Mouse (Mus musculus) liver, embryonic 11.5 days (tissue): ENCODE results near the gene Chat. TPM values are rescaled to one million over a fixed set of nuclear protein-coding genes. Genes with fewer than 3 reads are reported as not detected.

Experiments used
- ATAC-seq: fragments of 200-750 bp; cut with Nextera tagmentation; replicated peaks from 2 replicates; pipeline ENCODE4 v1.8.0; 2017; ENCODE audit warnings: moderate number of reproducible peaks, mild to moderate bottlenecking, moderate TSS enrichment, moderate library complexity; ENCODE audit not compliant: low FRiP score
- DNase-seq: peaks from one replicate; pipeline ENCODE4 v3.0.0-alpha.2; 2017; ENCODE audit warnings: low spot score
- H3K27ac ChIP-seq: fragments of 300-500 bp; sonication (generic); 2 replicates; pipeline ENCODE4 v1.5.1; 2014; ENCODE audit warnings: mild to moderate bottlenecking, low read depth, low read length, control low read depth
- H3K27me3 ChIP-seq: fragments of 300-500 bp; sonication (generic); replicated peaks from 2 replicates; pipeline ENCODE4 v1.6.1; 2014; ENCODE audit warnings: low read length, mixed read lengths; ENCODE audit not compliant: control insufficient read depth, insufficient read depth
- H3K36me3 ChIP-seq: fragments of 300-500 bp; sonication (generic); 2 replicates; pipeline ENCODE4 v1.6.1; 2014; ENCODE audit warnings: mild to moderate bottlenecking, low read length, moderate library complexity, mixed read lengths; ENCODE audit not compliant: control insufficient read depth, insufficient read depth
- H3K4me1 ChIP-seq: fragments of 300-500 bp; sonication (generic); replicated peaks from 2 replicates; pipeline ENCODE4 v1.6.1; 2014; ENCODE audit warnings: low read length, mixed read lengths; ENCODE audit not compliant: control insufficient read depth, insufficient read depth
- H3K4me2 ChIP-seq: fragments of 300-500 bp; sonication (generic); 2 replicates; pipeline ENCODE4 v1.6.1; 2014; ENCODE audit warnings: mild to moderate bottlenecking, control low read depth, moderate library complexity
- H3K4me3 ChIP-seq: fragments of 300-500 bp; sonication (generic); 2 replicates; pipeline ENCODE4 v1.5.1; 2014; ENCODE audit warnings: low read depth, low read length, control low read depth
- H3K9ac ChIP-seq: fragments of 300-500 bp; sonication (generic); 2 replicates; pipeline ENCODE4 v1.6.1; 2014; ENCODE audit warnings: low read depth, low read length, control low read depth
- H3K9me3 ChIP-seq: fragments of 300-500 bp; sonication (generic); 2 replicates; pipeline ENCODE4 v1.6.1; 2016; ENCODE audit warnings: low read length, inconsistent platforms, mixed read lengths; ENCODE audit not compliant: control insufficient read depth
- WGBS: fragments of 180-500 bp; shearing (Covaris S2); extraction: QIAGEN DNeasy Blood & Tissue Kit; methylation state at CpG from one replicate; pipeline ENCODE4 v1.1.7; 2014; 5-methylcytosine and 5-hydroxymethylcytosine counted together
- polyA plus RNA-seq: library from polyadenylated mRNA; unstranded; fragments of >200 nt; fragmentation: Nextera tagmentation; extraction: Ambion mirVana; gene quantifications from 2 replicates; pipeline ENCODE4 v1.2.1, GENCODE M21; 2014

Chat gene
- polyA plus RNA-seq: not detected in 2 replicates

DNA sequence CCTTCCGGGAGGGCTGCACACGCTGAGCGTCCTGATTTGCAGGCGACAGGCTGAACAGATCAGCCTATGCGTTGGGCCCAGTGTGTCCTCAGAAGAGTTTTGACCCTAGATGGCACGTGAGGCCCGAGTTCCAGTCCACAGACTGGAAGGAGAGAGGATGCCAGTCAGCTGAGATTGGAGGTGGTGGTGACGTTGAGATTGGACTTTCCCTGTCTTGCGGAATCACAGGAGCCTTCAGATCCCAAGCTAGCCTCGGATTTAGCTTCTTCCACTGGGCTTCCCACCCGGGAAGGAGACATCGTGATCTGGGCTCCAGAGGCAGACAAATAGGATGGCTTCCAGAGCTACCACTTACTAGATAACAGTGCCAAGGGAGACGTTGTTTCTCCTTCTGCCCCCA lies at the start of gene Chat:
Gene Chat (minus strand): TSS at position 101 of the 400 bp plus-strand sequence.
- no peaks in the 10 kb centered on the region for H3K9me3 ChIP-seq
- H3K4me1 ChIP-seq: 0 out of 2 replicates have a peak, but pooled peaks cover 2% of the 10 kb centered on the region
- no peak for DNase-seq
- H3K27me3 ChIP-seq: peaks cover 67% of the 10 kb centered on the region
- ATAC-seq: no peak
- H3K27ac ChIP-seq: no peak within 1 kb of the TSS
- no peaks in the 10 kb centered on the region for H3K36me3 ChIP-seq
- peak within 1 kb of the TSS; percentile 56 for H3K4me2 ChIP-seq
- peak within 1 kb of the TSS; percentile 27 for H3K4me3 ChIP-seq
- no peak within 1 kb of the TSS for H3K9ac ChIP-seq
- 16% methylated on average over 13 of the region's 13 CpGs for WGBS

DNA sequence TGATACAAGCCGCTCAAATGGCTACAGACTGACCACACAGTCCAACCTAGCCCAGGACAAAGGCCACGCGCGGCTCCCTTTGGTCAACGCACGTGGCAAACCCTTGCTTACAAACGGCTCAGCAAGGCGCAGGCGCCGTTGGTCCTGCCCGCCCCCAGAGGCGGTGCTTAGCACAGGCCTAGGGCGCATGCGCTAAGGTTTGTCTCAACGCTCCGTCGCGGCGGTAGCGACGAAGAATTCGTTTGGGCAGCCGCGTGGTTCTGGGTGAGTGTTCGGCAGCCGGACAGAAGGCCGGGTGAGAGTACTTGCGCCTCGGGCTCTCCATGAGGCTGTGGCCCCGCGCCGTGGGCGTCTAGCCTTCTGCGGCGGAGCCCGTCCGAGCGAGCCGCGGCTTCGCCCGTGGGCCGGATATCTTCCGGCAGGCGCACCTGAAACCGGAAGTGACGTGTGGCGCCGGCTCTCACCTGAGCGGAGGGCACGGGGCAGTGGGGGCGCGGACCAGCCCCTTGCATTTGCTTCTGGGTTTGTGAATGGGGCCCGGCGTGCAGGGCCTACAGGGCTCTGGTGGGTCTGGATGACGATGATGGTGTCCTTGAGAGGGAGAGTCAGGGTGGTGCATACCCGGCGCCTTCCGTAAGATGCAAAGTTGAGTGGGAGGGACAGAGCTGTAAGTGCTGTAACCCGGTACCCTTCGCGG lies 47.7 kb upstream of the Chat start, which contains the start of gene Ercc6:
Gene Ercc6 (plus strand): TSS at position 186 of the 697 bp plus-strand sequence.
- H3K4me3 ChIP-seq: peak within 1 kb of the TSS; percentile 81
- WGBS: under 1% methylated on average over 62 of the region's 62 CpGs

GRCm38 (mm10) chr14:32512912-32513311 lies 47.1 kb upstream of the Chat start:
- no peak; the same call in 1 of the 2 replicates for ATAC-seq

More for the DNA sequence above, 47.7 kb upstream of the Chat start, which contains the start of gene Ercc6:
- Histone ChIP-seq H3K9ac (peak within 1 kb of the TSS; percentile 86), H3K9me3 (no peaks in the 10 kb centered on the region), H3K27me3 (no peaks in the 10 kb centered on the region), H3K4me2 (peak within 1 kb of the TSS; percentile 88), H3K27ac (peak within 1 kb of the TSS; percentile 58; the same call in 1 of the 2 replicates), H3K4me1 (peaks cover 20% of the 10 kb centered on the region), H3K36me3 (peaks cover 7% of the 10 kb centered on the region)
- DNase-seq (peak; percentile 94), ATAC-seq (peak; percentile 93)

GRCm38 (mm10) chr14:32509443-32509961 lies 43.7 kb upstream of the Chat start:
- H3K9ac ChIP-seq: no peak overlapping the region
- no peak overlapping the region for H3K4me2 ChIP-seq
- H3K9me3 ChIP-seq: no peaks in the 10 kb centered on the region
- no peaks in the 10 kb centered on the region for H3K36me3 ChIP-seq
- 85% methylated on average over 6 of the region's 6 CpGs for WGBS
- no peak overlapping the region for H3K4me3 ChIP-seq
- ATAC-seq (no peak), DNase-seq (no peak)
- H3K27me3 ChIP-seq: no peaks in the 10 kb centered on the region
- H3K27ac ChIP-seq: no peak overlapping the region
- peaks cover 21% of the 10 kb centered on the region for H3K4me1 ChIP-seq

More at GRCm38 (mm10) chr14:32512912-32513311, 47.1 kb upstream of the Chat start:
- Histone ChIP-seq H3K27ac (0 out of 2 replicates have a peak overlapping the region, but pooled peaks have one; percentile 58), H3K27me3 (no peaks in the 10 kb centered on the region), H3K9me3 (no peaks in the 10 kb centered on the region), H3K4me1 (peaks cover 23% of the 10 kb centered on the region), H3K4me3 (peak overlapping the region; percentile 81), H3K9ac (peak overlapping the region; percentile 86), H3K36me3 (peaks cover 7% of the 10 kb centered on the region), H3K4me2 (peak overlapping the region; percentile 88)
- no peak for DNase-seq
- WGBS: 35% methylated on average over 9 of the region's 9 CpGs

- DNase-seq (no peak), ATAC-seq (peak; percentile 68)
- H3K36me3 ChIP-seq: no peaks in the 10 kb centered on the region
- H3K9me3 ChIP-seq: no peaks in the 10 kb centered on the region
- H3K27me3 ChIP-seq: no peaks in the 10 kb centered on the region
- WGBS: 30% methylated on average over 10 of the region's 10 CpGs
- H3K4me2 ChIP-seq: peak overlapping the region; percentile 33; the same call in 1 of the 2 replicates
- H3K4me1 ChIP-seq: peaks cover 15% of the 10 kb centered on the region
- H3K4me3 ChIP-seq: no peak overlapping the region
- H3K27ac ChIP-seq: no peak overlapping the region
- 0 out of 2 replicates have a peak overlapping the region, but pooled peaks have one; percentile 9 for H3K9ac ChIP-seq
Measured at GRCm38 (mm10) chr14:32508105-32508835, 42.5 kb upstream of the Chat start.

DNA sequence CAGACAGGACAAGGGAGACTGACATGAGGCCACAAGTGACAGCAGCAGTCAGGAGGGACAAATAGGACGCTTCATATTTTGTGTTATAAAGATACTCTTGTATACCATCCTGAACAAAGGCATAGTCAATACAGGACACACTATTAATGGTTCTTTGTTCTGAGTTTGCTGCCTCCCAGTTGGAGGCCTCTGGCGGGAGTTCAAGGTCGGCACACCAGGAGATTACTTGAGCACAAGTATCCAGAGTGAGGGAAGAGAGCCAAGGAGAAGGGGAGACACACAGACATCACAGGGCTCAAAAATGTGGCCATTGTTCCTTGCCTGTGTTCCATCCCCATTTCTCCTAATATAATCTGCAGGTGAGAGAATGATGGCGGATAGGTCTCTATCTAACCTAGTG lies 41.4 kb upstream of the Chat start:
- Histone ChIP-seq H3K36me3 (no peaks in the 10 kb centered on the region), H3K4me1 (peaks cover 11% of the 10 kb centered on the region), H3K4me2 (no peak overlapping the region), H3K9ac (no peak overlapping the region), H3K9me3 (no peaks in the 10 kb centered on the region), H3K27ac (no peak overlapping the region), H3K27me3 (peaks cover 3% of the 10 kb centered on the region; the same call in 1 of the 2 replicates), H3K4me3 (no peak overlapping the region)
- WGBS: 83% methylated on average over 4 of the region's 4 CpGs
- DNase-seq: no peak
- no peak for ATAC-seq

DNA sequence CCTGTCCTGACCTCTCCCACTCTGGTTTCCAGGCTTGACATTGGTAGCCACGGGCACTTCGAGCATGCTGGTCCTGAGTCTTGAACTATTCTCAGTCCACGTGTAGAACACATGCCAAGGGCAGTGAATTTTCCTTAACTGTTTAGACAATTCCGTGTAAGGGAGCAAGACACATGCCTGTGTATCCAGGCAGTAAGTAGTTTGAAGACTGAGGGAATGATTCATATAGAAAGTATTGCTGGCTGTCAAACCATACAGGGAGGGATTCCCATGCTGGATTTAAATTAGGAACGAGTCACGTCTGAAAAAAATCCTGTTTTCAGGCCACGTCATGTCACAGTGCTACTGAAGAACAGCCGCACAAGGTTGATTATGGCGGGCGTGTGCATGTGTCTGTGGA lies 40.5 kb upstream of the Chat start:
- peaks cover 3% of the 10 kb centered on the region; the same call in 1 of the 2 replicates for H3K27me3 ChIP-seq
- H3K4me3 ChIP-seq: no peak overlapping the region
- H3K4me2 ChIP-seq: no peak overlapping the region
- H3K27ac ChIP-seq: no peak overlapping the region
- WGBS: 84% methylated on average over 10 of the region's 10 CpGs
- DNase-seq (no peak), ATAC-seq (no peak)
- H3K9me3 ChIP-seq: no peaks in the 10 kb centered on the region
- H3K36me3 ChIP-seq: no peaks in the 10 kb centered on the region
- no peak overlapping the region for H3K9ac ChIP-seq
- H3K4me1 ChIP-seq: peaks cover 11% of the 10 kb centered on the region

GRCm38 (mm10) chr14:32503897-32504296 lies 38.1 kb upstream of the Chat start:
- Histone ChIP-seq H3K27ac (no peak overlapping the region), H3K4me3 (no peak overlapping the region), H3K36me3 (no peaks in the 10 kb centered on the region), H3K9ac (no peak overlapping the region), H3K4me2 (no peak overlapping the region), H3K4me1 (peaks cover 9% of the 10 kb centered on the region), H3K27me3 (peaks cover 3% of the 10 kb centered on the region; the same call in 1 of the 2 replicates), H3K9me3 (no peaks in the 10 kb centered on the region)
- no peak for DNase-seq
- WGBS: 85% methylated on average over 1 of the region's 1 CpGs
- ATAC-seq: no peak
